7 mouse cellular contexts compared by ENCODE assay signal in genomic region chr12:86798773-86799540, GRCm38 (mm10).
DNase-seq lines count a peak whose midpoint lies in the region; ATAC-seq and TF ChIP-seq lines count a peak whose summit lies in the region.

No protein-coding gene starts in this region.

- intact Hi-C loops in gastrocnemius, postnatal 14 days (cut with DNase I; ENCODE audit: low total_unique reads), result no loop called here
- intact Hi-C loops in left cerebral cortex, postnatal 36 days (cut with DNase I), result no loop called here

- H3K36me3 ChIP-seq in intestine, embryonic 16.5 days (ENCODE audit: control insufficient read depth, insufficient read depth, low read length), result no peaks in the 10 kb centered on the region
- no peaks in the 10 kb centered on the region for H3K36me3 ChIP-seq in midbrain, embryonic 15.5 days (replicated peaks)

- no peaks in the 10 kb centered on the region for H3K9me3 ChIP-seq in intestine, embryonic 16.5 days (ENCODE audit: control insufficient read depth, low read length)
- H3K9me3 ChIP-seq in midbrain, embryonic 15.5 days, result no peaks in the 10 kb centered on the region

- H3K4me2 ChIP-seq in intestine, embryonic 16.5 days (ENCODE audit: low read depth, low read length), result no peak overlapping the region
- peak overlapping the region; percentile 25; the same call in 1 of the 2 replicates for H3K4me2 ChIP-seq in midbrain, embryonic 15.5 days

- 0 out of 2 replicates have a peak overlapping the region, but pooled peaks have one; percentile 25 for H3K9ac ChIP-seq in intestine, embryonic 16.5 days (ENCODE audit: low read depth, low read length)
- peak overlapping the region; percentile 36; the same call in 1 of the 2 replicates for H3K9ac ChIP-seq in midbrain, embryonic 15.5 days

- H3K4me1 ChIP-seq in cortical plate, adult 2 months (ENCODE audit: control insufficient read depth, insufficient read depth, low read length), result peaks cover 15% of the 10 kb centered on the region
- H3K4me1 ChIP-seq in intestine, embryonic 16.5 days (ENCODE audit: control insufficient read depth, insufficient read depth, low read length), result peaks cover 48% of the 10 kb centered on the region
- peaks cover 63% of the 10 kb centered on the region for H3K4me1 ChIP-seq in midbrain, embryonic 15.5 days

- H3K27me3 ChIP-seq in intestine, embryonic 16.5 days (replicated peaks; ENCODE audit: control insufficient read depth, insufficient read depth, low read length), result no peaks in the 10 kb centered on the region
- no peaks in the 10 kb centered on the region for H3K27me3 ChIP-seq in midbrain, embryonic 15.5 days (replicated peaks)

- TF ChIP-seq CTCF in cortical plate, adult 2 months (IDR thresholded peaks at IDR 0.05; ENCODE audit: extremely low read depth, insufficient read depth, low read length), result peak; percentile 93

- H3K27ac ChIP-seq in cortical plate, adult 2 months (ENCODE audit: insufficient read depth, low read length), result peak overlapping the region; percentile 31
- H3K27ac ChIP-seq in intestine, embryonic 16.5 days (ENCODE audit: low read length), result no peak overlapping the region; the same call in 1 of the 2 replicates
- peak overlapping the region; percentile 96 for H3K27ac ChIP-seq in midbrain, embryonic 15.5 days

- no peak for ATAC-seq in intestine, embryonic 16.5 days
- ATAC-seq in midbrain, embryonic 15.5 days (replicated peaks), result no peak

- WGBS in intestine, embryonic 16.5 days, result 29% methylated on average over 14 of the region's 14 CpGs
- 10% methylated on average over 14 of the region's 14 CpGs for WGBS in midbrain, embryonic 15.5 days

- H3K4me3 ChIP-seq in cortical plate, adult 2 months (ENCODE audit: insufficient read depth, low read length), result no peak overlapping the region
- H3K4me3 ChIP-seq in intestine, embryonic 16.5 days (ENCODE audit: low read length), result no peak overlapping the region
- H3K4me3 ChIP-seq in midbrain, embryonic 15.5 days, result no peak overlapping the region

- 0 out of 2 replicates have a peak, but pooled peaks have one; percentile 8 for TF ChIP-seq POLR2A in cortical plate, adult 2 months (IDR thresholded peaks at IDR 0.05; ENCODE audit: extremely low read depth, insufficient read depth, low read length)

- DNase-seq in adrenal gland, adult (ENCODE audit: inconsistent age in 2 of 2, low spot score in 1 of 2), result peak; percentile 85 to 95
- DNase-seq in gastrocnemius, postnatal 14 days, result peak; percentile 84
- peak; percentile 87 to 90 for DNase-seq in left cerebral cortex, postnatal 36 days (ENCODE audit: low spot score in 2 of 2)
- DNase-seq in spleen, postnatal 36 days (ENCODE audit: low spot score in 2 of 2), result peak; percentile 59 to 69
